Mouse (Mus musculus): ENCODE results near the gene Fam84b.

Gene Fam84b

DNA sequence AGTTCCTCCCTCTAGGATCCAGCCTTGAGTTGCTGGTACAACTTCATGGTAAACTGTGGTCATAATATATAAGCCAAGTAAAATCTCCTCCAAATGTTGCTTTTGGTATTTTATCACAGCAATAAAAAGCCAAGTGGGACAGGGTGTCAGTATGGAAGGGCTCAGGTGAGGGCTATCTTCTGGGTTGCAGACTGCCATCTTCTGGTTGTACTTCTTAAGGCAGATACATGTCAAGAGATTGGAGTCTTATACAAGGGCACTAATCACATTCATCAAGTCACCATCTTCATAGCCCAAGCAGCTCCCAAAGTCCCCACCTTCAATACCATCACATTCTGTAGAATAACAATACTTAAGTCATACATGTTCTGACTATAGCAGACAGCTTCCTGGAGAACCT lies 21.0 kb downstream of the Fam84b start:
- no peak for DNase-seq (ENCODE audit: low spot score)

DNA sequence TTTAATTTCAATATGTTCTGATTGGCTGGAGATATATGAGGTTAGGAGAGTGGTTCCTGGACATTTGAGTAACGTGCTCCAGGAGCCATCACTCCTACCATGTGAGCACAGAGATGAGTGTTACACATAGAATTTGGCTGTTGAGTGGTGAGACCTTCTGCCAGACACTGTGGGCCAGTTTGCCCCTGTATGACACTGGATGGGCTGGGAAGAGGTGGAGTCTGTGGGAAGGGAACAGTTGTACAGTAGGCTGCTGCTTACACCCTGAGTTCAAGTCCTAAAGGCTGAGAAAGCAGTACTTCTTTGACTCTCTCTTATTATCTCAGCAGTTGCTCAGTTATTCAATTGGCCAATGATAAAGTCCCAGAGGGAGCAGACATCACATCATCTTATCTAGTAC lies 27.4 kb downstream of the Fam84b start:
- DNase-seq (ENCODE audit: low spot score), result no peak

DNA sequence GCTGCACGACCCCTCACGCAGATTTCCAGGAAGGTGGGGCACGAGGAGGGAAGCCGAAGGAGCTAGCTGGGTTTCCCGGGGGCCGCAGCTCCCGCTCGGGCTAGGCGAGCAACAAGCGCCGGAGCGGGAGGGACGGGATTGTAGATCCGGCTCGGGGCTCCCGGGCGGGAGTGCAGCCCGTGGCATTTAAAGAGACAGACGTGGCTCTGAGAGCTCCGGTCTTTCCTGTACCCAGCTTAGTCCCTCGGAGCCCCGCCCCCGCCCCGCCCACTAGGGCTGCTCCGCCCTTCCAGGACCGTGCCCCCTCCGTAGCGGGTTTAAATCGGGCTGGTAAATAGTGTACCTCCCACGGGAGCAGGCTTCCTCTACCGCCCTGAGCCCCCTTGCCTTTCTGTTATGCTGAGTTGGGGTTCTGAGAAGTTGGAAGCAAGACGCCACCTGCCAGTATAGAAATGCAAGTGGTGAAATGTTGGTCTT lies 28.8 kb downstream of the Fam84b start:
- peak; percentile 85 for DNase-seq (ENCODE audit: low spot score)

DNA sequence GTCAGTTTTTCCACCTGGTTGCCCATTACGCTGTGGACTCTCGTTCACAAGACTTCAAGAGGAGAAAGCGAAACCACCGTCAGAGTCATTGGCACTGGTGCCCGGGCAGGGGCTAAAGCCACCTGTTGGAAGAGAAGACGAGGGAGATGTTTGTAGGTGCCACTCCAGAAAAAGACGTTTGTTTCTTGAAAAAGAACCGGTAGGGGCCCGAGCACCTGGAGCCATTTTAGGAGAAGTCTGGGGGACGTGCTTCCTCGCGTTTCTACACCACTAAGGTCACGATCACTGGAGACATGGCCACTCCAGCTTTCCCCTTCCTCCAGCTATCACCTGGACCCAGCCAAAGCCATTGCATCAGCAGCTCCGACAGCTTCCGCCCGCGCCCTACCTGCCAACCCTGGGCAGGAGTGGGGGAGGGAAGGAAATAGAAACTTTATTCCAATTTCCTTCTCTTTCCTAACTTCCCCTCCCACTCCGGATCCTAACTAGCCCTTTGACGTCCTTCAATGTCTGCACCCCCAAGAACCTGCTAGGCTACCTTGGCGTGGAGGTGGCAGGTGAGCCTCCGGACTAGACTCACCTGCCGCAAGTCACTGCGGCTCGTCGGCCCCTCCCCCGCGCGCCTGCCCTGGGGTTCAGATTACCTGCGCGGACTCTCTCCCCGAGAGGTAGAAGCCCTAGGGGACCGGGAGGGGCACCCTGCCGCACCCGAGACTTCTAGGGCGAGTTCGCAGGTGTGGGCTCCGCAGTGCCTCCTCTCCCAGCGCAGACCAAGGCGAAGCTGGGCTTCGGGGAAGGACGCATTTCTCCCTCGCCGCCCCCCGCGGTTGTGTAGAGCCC lies 29.5 kb downstream of the Fam84b start:
- DNase-seq (ENCODE audit: low spot score), result peak; percentile 28

DNA sequence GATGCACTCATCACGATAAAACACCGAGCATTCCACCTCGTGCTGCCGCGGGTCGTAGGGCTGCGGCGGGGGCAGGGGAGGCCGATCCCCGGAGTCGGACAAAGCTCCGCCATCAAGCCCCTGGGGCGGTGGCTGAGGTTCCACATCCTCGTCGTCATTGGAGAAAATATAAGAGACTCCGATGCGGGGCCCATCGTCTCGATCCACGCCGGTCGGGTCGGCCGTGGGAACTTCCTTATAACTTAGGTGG lies 30.0 kb downstream of the Fam84b start:
- no peak for DNase-seq (ENCODE audit: low spot score)

DNA sequence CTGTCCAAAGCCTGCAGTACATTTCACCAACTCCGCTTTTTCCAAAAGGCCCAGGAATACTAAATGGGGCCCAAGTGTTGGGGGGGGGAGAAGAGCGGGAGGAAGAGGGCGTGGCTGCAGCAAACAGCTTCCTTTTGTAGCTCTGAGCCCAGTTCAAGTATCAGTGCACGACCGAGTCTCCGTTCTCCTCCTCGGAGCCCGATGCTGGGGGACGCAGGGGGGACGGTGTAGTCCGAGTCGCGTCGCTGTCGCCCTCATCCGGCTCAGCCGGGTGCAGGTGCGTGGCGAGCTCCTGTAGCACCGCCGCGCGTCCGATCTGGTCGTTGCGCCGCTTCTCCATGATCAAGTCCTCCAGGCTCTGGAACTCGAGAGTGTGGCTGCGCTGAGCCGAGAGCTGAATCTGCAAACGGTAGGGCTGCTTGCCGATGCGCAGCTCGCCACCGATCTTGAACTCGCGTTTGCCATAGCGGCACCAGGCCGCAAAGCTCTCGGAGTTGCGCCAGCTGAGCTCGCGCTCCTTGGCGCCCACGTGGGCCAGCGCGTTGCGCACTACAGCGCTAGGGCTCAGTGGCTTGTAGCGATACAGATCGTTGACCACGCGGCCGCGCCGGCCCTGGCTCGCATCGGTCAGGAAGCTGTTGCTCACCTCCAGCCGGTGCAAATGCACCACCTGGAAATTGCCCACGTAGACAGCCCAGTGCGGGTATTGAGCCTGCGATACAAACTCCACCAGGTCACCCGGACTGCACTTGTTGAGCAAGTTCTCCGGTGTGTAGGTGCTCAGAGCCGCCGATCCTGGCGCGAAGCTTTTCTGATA lies 30.6 kb downstream of the Fam84b start:
- peak; percentile 56 for DNase-seq (ENCODE audit: low spot score)

DNA sequence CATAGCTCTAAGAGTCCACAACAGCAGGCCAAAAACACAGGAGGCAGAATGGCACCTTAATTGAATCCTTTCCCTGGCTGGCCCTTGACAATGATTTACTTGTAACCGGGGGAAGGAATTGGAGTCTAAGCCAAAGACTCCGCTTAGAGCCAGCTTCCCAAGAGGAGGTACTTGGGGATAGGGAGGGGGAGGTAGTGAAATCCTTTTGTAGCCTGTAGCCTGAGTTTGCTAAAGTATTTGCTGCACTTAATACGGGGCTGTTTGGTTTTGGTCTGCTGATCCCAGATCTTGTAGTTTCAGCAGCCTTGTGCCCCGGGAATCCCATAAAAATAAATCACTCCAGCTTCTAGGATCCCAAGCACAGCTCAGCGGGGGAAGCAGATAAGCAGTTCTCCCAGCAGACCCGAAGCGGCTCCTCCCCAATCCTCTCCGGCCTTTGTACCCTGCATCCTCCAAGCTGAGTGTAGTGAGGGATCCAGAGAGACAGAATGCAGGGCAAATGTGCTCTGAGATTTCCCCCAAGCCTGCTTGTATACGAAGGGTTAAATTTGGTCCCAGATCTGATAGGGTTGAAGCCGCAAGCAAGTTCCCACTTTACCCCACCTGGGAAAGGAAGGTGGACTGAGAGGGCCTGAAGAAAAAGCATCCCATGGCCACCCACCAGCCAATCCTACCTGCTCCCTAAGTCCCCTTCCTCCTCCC lies 31.3 kb downstream of the Fam84b start:
- peak; percentile 29 for DNase-seq (ENCODE audit: low spot score)

DNA sequence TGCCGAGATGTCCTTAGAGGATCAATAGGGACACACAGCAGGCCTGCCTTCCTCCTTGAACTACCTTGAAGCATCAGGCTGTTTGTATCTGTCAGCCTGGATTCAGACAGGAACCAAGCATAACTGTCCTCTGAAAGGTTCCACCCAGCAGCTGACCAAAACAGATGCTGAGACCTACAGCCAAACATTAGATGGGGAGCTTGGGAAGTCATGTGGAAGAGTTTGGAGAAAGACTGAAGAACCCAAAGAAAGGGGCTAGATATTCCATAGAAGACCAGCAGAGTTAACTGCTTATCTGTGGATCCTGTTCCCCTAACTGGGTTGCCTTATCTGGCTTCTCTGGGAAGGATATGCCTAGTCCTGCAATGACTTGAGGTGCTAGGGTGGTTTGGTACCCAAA lies 35.1 kb downstream of the Fam84b start:
- no peak for DNase-seq (ENCODE audit: low spot score)

DNA sequence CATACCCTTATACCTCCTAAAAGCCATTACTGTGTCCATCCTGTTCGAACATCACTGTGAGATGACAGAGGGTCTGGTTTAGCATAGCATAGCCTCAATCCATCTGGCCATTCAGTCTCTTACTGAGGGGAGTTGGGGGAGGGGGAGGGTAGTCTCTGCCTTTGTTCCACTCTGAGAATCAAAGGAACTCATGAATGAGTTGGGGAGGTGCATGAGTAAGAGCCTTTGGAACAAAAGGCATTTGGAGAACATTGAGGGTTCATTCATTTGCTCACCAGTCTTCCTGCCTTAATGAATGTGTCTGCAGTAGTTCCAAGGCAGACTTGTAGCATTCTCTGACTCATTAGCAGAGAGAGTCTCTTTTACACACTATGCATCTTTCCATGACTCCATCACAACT lies 37.1 kb downstream of the Fam84b start:
- no peak for DNase-seq (ENCODE audit: low spot score)

DNA sequence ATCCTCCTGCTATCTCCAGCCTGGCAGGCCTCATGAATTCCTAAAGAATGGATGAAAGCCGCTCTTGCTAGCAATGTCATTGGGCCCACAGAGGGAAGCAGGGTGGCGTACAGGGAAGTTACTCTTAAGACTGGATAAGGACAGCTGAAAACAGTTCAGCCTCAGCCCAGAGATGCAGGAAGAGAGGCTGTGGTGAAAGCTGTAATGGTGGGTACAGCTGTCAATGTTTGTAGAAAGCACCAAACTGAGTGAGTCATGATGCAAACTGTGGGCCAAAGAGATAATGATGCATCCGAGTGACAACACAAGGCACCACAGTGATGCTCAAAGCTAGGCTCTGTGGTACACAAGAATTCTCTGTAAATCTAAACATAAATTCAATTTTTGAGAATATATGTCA lies 39.0 kb downstream of the Fam84b start:
- DNase-seq (ENCODE audit: low spot score), result no peak

DNA sequence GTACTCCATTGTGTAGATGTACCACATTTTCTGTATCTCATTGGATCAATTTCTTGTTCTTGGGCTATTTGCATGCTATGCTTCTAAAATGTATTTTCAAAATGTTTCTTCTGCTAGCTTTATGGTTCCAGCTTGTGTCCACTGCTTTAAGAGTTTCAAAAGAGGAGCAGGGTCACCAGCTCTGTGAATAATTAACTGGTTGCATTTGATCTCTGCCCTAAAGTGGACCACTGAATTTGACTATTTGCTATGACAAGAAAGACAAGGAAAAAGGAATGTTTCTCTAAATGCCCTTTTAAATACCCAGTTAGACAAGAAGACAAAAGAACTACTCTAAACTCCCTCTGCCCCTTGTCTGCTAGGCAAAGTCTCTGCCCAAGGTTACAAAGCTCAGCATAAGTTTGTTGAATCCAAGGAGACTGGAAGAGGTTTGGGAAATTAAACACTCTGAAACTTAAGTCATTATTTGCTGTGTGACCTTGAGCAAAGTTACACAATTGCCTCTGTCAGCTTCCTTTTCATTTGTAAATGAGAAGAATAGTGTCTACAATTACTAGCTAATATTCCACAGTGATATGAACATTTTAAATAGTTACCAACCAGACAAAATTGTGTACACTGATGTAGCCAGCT lies 60.4 kb downstream of the Fam84b start:
- no peak for DNase-seq (ENCODE audit: low spot score)

DNA sequence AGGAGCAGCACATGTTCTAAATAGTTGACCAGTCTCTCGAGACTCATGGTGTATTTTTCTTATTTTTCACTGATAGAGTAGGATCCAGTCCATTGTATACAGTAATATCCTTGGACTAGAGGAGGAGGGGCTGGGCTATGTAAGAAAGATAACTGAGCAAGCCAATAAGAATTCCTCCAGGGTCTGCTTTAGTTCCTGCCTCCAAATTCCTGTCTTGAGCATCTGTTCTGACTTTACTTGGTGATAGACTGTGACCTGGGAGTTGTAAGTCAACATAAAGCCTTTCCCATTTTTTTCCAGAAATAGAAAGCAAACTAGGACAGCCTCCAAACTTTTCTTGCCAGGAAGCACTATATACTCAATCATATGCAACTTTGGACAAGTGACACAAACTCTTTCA lies 64.5 kb downstream of the Fam84b start:
- DNase-seq (ENCODE audit: low spot score), result no peak

DNA sequence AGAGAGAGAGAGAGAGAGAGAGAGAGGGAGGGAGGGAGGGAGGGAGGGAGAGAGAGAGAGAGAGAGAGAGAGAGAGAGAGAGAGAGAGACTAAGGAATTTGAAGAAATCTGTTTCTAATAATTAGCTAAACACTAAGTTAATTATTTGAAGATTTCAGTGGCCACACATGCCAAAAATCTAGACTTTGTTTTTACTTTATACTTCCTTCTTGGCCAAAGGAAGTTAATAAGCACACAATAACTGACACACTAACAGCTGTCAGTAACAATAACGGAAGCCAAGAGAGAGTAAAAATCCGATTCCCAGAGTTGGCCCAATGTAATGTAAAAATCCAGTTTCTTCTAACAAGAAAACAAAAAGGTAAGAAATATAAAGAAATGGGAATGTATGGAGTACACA lies 69.8 kb downstream of the Fam84b start:
- DNase-seq (ENCODE audit: low spot score), result no peak

DNA sequence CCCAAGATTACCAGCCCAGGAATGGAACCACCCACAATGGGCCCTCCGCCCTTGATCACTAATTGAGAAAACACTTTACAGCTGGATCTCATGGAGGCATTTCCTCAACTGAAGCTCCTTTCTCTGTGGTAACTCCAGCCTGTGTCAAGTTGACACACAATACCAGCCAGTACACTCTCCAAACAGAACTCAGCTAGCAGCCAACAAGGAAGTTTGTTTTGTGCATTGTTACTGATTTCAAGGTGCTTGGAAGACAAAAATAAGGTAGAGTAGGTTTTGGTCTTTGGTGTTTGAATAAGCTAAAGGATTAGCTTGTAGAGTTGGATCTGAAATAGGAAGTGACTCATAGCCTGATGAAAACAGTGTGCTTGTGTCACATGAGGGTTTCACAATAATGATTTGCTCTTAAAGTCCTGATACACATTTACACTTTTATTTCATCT lies 74.0 kb downstream of the Fam84b start:
- DNase-seq (ENCODE audit: low spot score), result no peak

DNA sequence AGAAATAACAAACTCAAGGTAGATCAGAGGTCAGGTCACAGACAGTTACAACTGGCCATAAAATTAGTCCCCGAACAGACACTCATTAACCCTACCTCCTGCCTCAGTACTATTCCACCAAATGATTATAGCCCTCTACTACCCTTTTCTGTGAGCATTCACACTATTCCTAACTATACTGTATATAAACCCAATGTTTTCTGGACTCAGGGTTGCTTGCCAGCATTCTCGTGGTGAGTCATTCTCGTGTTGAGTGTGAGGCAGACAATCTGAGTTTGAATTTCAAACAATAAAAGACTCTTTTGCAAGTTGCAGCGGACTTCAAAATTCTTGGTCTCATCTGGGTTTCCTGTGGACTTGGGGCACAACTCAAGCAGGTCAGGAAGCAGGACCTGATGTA lies 74.5 kb downstream of the Fam84b start:
- DNase-seq (ENCODE audit: low spot score), result no peak

Measured in ovary, postnatal 14 days (tissue).